Mouse (Mus musculus) kidney, adult 2 months (tissue): ENCODE results near the gene Zfyve21.

Source experiments
- CTCF ChIP-seq: fragments of 200-500 bp; conservative IDR thresholded peaks from 2 replicates; pipeline ENCODE4 v1.5.1; 2011; ENCODE audit warnings: low read depth, mild to moderate bottlenecking, control low read depth, low read length, moderate library complexity, mixed read lengths; ENCODE audit not compliant: insufficient read depth, insufficient read length
- POLR2A ChIP-seq: fragments of 200-500 bp; IDR thresholded peaks from one replicate; pipeline ENCODE4 v1.6.1; 2011; ENCODE audit warnings: low read depth, low read length, control low read depth

DNA sequence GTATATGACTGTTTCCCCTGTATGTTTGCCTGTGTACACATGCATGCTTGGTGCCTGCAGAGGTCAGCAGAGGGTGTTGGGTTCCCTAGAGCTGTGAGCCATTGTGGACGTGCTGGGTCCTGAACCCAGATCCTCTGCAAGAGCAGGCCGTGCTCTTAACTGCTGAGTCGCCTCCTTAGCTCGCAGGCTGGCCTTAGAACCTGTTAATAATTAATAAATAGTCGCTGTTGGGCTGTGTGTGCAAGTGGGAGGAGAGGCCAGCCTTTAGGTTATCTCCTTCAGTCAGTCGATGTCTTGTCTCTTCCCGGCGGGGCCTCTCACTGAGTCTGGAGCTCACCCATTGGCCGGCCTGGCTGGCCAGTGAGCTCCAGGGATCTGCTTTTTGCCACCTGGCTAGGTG is 3.0 kb downstream of the Zfyve21 start:
- TF ChIP-seq POLR2A (no peak), CTCF (0 out of 2 replicates have a peak, but pooled peaks have one; percentile 1)
